Mouse (Mus musculus) thymus, adult 2 months (tissue): ENCODE data around the gene Creb5. TPM values are rescaled to one million over a fixed set of nuclear protein-coding genes. Genes with fewer than 3 reads are reported as not detected.

Experiments
- DNase-seq: peaks from one replicate; pipeline ENCODE4 v3.0.0; 2021
- H3K27ac ChIP-seq: fragments of 200-500 bp; 2 replicates; pipeline ENCODE4 v1.5.1; 2012; ENCODE audit warnings: low read length, control low read depth; ENCODE audit not compliant: control insufficient read depth, insufficient read depth
- H3K27me3 ChIP-seq: fragments of 200-500 bp; 2 replicates; pipeline ENCODE4 v1.6.1; 2012; ENCODE audit warnings: mild to moderate bottlenecking, low read length, moderate library complexity, mixed read lengths; ENCODE audit not compliant: control insufficient read depth, insufficient read depth
- H3K36me3 ChIP-seq: fragments of 200-500 bp; 2 replicates; pipeline ENCODE4 v1.6.1; 2012; ENCODE audit warnings: mild to moderate bottlenecking, low read length, moderate library complexity; ENCODE audit not compliant: control insufficient read depth, insufficient read depth
- H3K4me1 ChIP-seq: fragments of 200-500 bp; replicated peaks from 2 replicates; pipeline ENCODE4 v1.6.1; 2012; ENCODE audit warnings: low read length; ENCODE audit not compliant: control insufficient read depth, insufficient read depth
- H3K4me3 ChIP-seq: fragments of 200-500 bp; 2 replicates; pipeline ENCODE4 v1.5.1; 2012; ENCODE audit warnings: mild to moderate bottlenecking, low read length, control low read depth, moderate library complexity; ENCODE audit not compliant: control insufficient read depth, insufficient read depth
- CTCF ChIP-seq: fragments of 200-500 bp; IDR thresholded peaks from 2 replicates; pipeline ENCODE4 v1.5.1; 2012; ENCODE audit warnings: mild to moderate bottlenecking, control low read depth, low read length, moderate library complexity, borderline replicate concordance; ENCODE audit not compliant: control insufficient read depth, poor library complexity, insufficient read depth; ENCODE audit errors: extremely low read depth
- POLR2A ChIP-seq: fragments of 200-500 bp; IDR thresholded peaks from 2 replicates; pipeline ENCODE4 v1.6.1; 2012; ENCODE audit warnings: mild to moderate bottlenecking, low read length, control low read depth, moderate library complexity; ENCODE audit not compliant: control insufficient read depth, poor library complexity, insufficient read depth; ENCODE audit errors: extremely low read depth
- WGBS: fragments of 180-500 bp; shearing (Covaris S2); methylation state at CpG from one replicate; pipeline ENCODE4 v1.1.7; 2018; 5-methylcytosine and 5-hydroxymethylcytosine counted together
- polyA plus RNA-seq: library from polyadenylated mRNA; depleted of rRNA; stranded (reverse); fragments of >200 nt; gene quantifications from 2 replicates; pipeline ENCODE4 v1.2.3, GENCODE M21; 2012

The Creb5 gene
- polyA plus RNA-seq, 1 experiment, result 0.96 TPM

GRCm38 (mm10) chr6:53496325-53496753 lies 209.3 kb downstream of the Creb5 start:
- Histone ChIP-seq H3K27ac (no peak overlapping the region), H3K4me1 (no peaks in the 10 kb centered on the region), H3K27me3 (no peaks in the 10 kb centered on the region), H3K4me3 (no peak overlapping the region), H3K36me3 (no peaks in the 10 kb centered on the region)
- WGBS, result 35% methylated on average over 4 of the region's 4 CpGs
- no peak for DNase-seq
- TF ChIP-seq POLR2A, result no peak
- no peak for TF ChIP-seq CTCF

DNA sequence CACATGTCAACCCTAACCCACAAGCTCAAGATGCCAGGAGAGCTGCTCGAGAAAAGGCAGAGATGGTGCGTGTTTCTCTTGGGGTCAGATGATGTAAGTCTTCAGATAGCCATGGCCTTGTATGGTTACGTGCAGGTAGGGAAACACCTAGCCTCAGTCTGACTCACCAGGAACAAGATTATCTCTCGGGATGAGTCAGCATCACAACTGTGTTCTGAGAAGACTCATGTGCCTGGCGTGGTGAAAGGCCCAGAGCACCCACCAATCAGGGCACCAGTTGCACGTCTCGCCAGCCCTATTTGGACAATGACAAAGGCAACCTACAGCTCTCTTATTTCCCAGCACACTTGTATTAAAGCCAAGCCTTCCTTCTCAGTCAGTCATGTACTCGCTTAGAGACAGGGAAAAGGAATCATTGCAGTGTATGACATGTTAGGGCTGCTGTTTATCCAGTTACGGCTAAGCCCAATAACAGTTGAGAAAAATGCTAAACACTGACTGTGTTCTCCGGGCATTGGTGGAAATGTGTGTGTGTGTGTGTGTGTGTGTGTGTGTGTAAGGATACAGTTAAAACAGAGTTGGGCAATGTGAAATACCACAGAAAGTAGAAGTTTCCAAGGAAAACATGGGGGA lies 210.9 kb downstream of the Creb5 start:
- no peaks in the 10 kb centered on the region for H3K36me3 ChIP-seq
- 88% methylated on average over 10 of the region's 10 CpGs for WGBS
- no peak for DNase-seq

DNA sequence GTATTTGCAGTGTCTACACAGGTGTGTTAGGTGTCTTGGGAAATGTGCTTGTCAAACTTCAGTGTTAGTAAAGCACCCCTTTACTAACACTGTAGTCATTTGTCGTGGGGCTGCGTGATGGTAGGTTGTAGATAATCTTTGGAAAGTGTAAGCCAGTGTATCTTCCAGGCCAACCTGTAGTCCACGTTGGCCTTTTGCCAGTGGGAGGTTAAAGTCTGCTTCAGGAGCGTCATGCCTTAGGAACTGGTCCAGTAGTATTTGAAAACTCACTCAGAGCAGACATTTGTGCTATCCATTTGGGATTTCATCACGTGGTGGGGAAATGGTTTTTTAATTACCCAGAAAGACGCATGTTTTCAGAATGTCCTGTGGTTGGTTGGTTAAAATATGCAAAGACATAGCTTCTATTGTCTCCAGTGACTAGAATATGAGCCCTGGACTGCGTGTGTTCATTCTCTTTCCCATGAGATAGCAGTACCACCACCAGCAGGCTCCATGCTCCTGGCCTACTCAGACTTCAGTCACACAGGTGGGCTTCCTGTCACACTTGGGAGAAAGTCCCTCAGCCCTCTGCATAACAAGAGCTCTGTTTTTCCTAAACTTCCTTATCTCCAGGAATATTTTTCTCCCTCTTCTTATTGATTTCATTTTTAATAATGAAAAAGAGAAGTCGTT lies 212.7 kb downstream of the Creb5 start:
- Histone ChIP-seq H3K4me3 (no peak overlapping the region), H3K27me3 (no peaks in the 10 kb centered on the region)

More for the DNA sequence above, 210.9 kb downstream of the Creb5 start:
- Histone ChIP-seq H3K4me3 (no peak overlapping the region), H3K27me3 (no peaks in the 10 kb centered on the region), H3K27ac (no peak overlapping the region), H3K4me1 (no peaks in the 10 kb centered on the region)
- TF ChIP-seq POLR2A (no peak), CTCF (no peak)

DNA sequence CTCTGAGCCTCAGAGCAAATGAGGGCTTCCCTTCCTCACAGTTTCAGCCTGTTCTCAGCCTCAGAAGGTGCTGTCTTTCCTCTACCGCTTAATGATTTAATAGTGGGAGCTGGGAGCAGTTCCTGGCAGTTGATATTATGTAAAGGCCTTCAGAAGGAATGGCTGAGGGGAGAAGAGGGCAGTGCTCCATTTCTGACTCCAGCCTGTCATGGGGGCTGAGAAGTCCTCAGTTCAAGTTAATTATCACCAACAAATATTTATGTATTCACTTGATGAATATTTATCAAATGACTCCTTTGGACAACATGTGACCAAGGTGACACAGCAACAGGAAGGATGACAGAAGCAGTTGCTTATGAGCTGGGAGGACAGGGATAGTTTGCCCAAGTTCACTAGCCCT lies 214.2 kb downstream of the Creb5 start:
- H3K4me1 ChIP-seq, result no peaks in the 10 kb centered on the region
- no peak for TF ChIP-seq CTCF
- no peak for TF ChIP-seq POLR2A
- no peak for DNase-seq
- H3K27me3 ChIP-seq, result no peaks in the 10 kb centered on the region
- H3K4me3 ChIP-seq, result no peak overlapping the region
- H3K36me3 ChIP-seq, result no peaks in the 10 kb centered on the region
- no peak overlapping the region for H3K27ac ChIP-seq
- 91% methylated on average over 1 of the region's 1 CpGs for WGBS

More for the DNA sequence above, 212.7 kb downstream of the Creb5 start:
- 95% methylated on average over 8 of the region's 8 CpGs for WGBS
- no peak for DNase-seq
- Histone ChIP-seq H3K27ac (no peak overlapping the region), H3K4me1 (no peaks in the 10 kb centered on the region), H3K36me3 (no peaks in the 10 kb centered on the region)
- TF ChIP-seq CTCF, result no peak
- no peak for TF ChIP-seq POLR2A

- Histone ChIP-seq H3K27ac (no peak overlapping the region), H3K27me3 (no peaks in the 10 kb centered on the region), H3K4me3 (no peak overlapping the region), H3K36me3 (no peaks in the 10 kb centered on the region), H3K4me1 (no peaks in the 10 kb centered on the region)
- DNase-seq, result no peak
- WGBS, result 88% methylated on average over 3 of the region's 3 CpGs
- TF ChIP-seq CTCF (no peak), POLR2A (no peak)
These were observed 220.0 kb downstream of the Creb5 start for GRCm38 (mm10) chr6:53506947-53507564.

- H3K27me3 ChIP-seq, result no peaks in the 10 kb centered on the region
- no peaks in the 10 kb centered on the region for H3K36me3 ChIP-seq
- H3K4me1 ChIP-seq, result no peaks in the 10 kb centered on the region
- H3K27ac ChIP-seq, result no peak overlapping the region
- DNase-seq, result no peak
- H3K4me3 ChIP-seq, result no peak overlapping the region
- 97% methylated on average over 3 of the region's 3 CpGs for WGBS
- TF ChIP-seq POLR2A, result no peak
- no peak for TF ChIP-seq CTCF
These were observed 221.9 kb downstream of the Creb5 start for GRCm38 (mm10) chr6:53508847-53509494.
